Mouse (Mus musculus) c-Kit-positive CD71-positive TER-119-positive erythroid progenitor cells, embryonic 14.5 days (primary cell): ENCODE measurements around the gene Gramd1b.
A peak's percentile ranks its signal among the peaks of the same experiment; 100 is the strongest.

Source experiments
- DNase-seq: peaks from one replicate; pipeline ENCODE4 v3.0.0-alpha.2; 2013; ENCODE audit warnings: low spot score

Gene Gramd1b

GRCm38 (mm10) chr9:40333649-40334396 lies 197.4 kb downstream of the Gramd1b start:
- DNase-seq = peak; percentile 52

DNA sequence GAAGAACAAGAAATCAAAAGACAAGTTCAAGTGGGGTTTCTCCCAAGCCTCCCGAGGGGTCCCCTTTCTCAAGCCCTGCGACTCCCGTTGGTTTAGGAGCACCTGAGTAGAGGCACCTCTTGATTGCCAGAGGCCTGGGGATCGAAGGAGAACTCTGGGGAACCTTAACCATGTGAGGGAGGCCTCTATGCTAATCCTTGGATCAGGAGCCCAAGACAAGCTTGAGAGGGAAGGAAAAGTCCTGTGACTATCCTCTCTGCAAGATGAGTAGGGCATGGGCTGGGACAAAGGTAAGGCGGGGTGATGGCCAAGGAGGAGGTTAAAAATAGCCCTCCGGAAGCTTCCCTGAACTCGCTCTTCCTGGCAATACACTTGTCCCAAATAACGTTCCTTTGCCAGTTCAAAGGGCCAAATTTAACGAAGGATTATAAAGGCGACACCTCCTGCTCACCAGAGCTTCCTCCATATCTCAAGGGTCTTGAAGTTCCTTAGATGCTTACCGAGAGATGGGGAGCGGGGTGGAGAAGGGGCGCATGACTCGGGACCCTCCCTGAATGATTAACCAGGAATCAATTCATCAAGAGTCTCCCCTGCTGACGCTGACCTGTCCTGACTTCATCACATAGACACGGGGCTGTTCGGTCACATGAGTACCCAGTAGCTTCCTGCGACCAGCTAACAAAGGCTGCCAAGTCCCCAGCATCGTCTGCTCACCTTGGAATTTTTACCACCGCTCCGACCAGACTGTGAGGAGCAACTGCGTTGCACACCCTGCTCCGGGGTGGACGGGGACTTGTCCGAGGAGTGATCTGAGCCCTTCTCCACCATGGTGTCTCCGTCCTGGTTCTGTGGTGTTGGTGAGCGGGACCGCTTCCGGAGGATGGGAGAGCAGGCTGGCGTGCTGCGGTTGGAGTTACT lies 198.2 kb downstream of the Gramd1b start:
- DNase-seq = no peak

DNA sequence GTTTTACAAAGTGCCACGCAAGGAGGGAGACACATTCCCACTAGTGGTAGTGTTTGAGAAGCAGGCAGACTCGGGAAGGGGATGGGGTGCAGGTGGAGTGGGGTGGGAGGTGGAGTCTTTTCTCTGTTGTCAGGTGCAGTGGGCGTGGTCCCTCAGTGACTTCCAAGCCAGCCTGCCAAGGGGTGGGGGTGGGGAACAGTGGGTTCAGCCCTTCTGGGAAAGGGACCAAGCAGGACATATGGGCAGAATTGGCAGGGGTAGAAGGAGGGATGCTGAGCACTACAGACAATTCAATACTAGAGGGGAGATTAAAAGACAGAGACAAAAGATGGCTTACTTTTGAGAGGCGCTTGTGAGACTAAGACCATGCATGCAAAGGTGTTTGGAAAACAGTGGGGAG lies 198.9 kb downstream of the Gramd1b start:
- no peak for DNase-seq

DNA sequence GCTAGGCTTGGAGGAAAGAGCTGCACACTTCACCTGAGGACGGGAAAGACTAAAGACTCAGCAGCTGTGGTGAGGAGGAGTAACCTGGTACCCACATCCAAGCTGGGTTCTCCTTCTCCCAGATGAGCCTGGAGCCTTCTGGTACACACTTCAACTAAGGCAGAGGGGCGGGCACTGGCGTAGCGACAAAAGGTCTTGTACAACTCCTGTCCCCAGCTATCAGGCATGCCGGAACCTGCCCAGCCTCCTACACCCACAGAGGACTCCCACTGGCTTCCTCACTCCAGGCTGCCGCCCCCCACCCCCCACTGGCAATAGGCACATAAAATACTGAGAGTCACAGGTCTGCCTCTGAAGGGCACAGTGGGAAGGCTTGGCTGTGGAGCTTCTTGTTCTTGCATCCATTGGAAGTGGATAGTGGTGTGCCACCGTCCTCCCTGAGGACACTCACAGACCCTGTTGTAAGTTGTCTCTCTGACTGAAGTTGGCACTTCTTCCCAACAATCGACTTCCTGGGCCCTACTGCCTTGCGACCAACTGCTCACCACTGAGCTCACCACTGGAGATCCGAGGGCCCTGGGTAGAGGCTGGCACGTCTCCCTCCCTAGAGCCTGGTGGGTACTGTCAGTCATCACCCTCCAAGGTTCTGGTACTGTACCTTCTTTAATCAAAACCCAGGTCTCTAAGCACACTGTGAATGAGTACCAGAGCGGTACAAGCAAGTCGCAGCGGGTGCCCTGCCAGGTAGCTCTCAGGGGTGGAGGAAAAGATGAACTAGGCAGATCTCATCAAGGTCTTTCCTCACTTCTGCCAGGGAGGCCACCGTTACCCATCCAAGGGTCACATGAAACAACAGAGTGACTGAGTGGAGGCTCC lies 199.5 kb downstream of the Gramd1b start:
- no peak for DNase-seq

- peak; percentile 53 for DNase-seq
Observed at GRCm38 (mm10) chr9:40330609-40331382, 200.4 kb downstream of the Gramd1b start.

- no peak for DNase-seq
Observed at GRCm38 (mm10) chr9:40326260-40326915, 204.8 kb downstream of the Gramd1b start.

GRCm38 (mm10) chr9:40324826-40325225 lies 206.4 kb downstream of the Gramd1b start:
- no peak for DNase-seq

- DNase-seq = no peak
Observed at GRCm38 (mm10) chr9:40324232-40324792, 206.9 kb downstream of the Gramd1b start.

- DNase-seq = no peak
Observed at GRCm38 (mm10) chr9:40323773-40324172, 207.4 kb downstream of the Gramd1b start.

DNA sequence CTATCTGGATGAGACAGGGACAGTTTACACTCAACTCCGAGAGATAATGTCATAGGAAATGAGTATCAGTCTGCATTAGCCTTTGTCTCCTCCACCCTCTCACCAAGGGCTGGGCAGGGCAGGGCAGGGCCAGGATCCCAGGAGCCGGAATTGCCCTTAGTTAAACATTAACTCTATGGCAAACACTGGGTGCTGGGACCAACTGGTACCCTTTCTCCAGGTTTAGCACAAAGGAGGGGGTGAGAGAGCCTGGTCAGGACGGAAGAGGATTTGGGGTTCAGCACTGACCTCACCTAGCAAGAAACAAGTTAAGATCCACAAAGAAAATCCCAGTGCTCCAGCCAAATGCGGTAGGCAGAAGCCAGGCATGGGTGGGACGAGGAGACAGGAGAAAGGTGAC lies 208.0 kb downstream of the Gramd1b start:
- DNase-seq = no peak

DNA sequence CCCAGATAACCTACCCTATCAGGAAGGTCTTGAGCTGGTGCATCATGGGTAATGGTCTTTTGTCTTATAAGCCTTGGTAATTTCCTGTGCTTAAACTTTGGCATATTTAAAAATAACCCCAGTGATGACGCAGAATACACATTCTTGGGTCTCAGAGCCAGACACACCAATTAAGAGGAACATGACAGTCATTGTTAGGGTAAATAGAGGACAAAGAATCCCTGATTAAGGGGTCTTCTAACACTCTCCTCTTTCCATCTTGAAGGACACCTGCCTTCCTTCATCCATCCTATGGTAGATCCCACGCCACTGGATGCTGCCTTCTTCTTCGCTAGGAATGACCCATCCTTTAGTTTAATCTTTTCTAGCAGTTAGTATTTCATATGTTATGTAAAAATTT lies 208.8 kb downstream of the Gramd1b start:
- DNase-seq = no peak

GRCm38 (mm10) chr9:40321668-40322003 lies 209.5 kb downstream of the Gramd1b start:
- DNase-seq = no peak

DNA sequence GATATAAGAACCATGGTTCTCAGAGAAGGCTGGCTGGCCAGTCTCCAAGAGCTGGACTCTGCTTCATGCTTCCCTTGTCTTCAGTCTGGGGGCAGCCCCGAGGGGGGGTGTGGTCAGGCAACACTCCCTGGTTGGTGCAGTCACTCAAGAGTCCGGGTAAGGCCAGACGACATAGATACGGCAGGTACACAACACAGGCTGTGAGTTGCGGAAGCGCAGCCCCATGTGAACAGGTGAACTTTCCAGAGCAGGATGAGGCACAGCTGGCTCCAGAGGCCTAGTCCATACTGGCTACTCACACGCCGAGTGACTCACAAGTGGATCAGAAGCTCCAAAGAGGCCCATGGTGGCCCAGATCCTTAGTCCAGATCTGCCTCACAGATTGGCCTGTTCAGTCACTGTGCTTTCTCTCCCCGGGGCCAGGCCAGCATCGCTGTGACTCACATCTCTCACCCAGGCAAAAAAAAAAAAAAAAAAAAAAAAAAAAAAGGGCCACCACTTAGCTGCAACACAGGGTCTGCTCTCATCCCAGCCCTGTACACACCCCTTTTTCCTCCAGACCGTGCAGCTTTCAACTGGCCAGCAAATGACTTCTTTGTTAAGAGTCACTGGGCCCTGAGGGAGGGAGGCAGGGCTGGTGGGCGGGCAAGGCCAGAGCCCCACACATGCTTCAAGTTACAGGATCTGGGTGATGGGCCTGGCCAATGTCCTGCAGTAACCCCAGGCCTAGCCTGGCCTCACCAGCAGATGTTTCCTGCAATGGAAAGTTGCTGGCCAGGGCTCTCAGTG lies 210.1 kb downstream of the Gramd1b start:
- no peak for DNase-seq

- DNase-seq = no peak
Observed at GRCm38 (mm10) chr9:40320405-40320804, 210.8 kb downstream of the Gramd1b start.

- DNase-seq = no peak
Observed at GRCm38 (mm10) chr9:40318771-40319170, 212.4 kb downstream of the Gramd1b start.

DNA sequence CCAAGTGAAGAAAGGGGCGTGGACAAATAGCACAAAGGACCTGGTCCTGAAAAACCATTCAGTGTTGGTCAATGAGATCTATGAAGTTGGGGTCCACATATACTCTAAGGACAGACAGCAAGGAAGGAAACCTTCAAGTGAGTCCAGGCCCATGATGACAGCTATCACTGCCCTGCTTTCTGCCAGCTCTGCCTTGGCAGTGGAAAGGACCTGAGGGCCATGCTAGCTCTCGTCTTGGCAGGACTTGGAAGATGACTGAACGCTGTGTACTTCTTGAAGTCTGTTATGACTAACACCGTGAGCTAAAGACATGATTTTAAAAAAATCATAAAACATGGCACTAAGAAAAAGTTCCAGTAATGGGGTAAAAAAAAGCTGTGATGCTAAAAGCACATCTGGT lies 213.4 kb downstream of the Gramd1b start:
- no peak for DNase-seq

DNA sequence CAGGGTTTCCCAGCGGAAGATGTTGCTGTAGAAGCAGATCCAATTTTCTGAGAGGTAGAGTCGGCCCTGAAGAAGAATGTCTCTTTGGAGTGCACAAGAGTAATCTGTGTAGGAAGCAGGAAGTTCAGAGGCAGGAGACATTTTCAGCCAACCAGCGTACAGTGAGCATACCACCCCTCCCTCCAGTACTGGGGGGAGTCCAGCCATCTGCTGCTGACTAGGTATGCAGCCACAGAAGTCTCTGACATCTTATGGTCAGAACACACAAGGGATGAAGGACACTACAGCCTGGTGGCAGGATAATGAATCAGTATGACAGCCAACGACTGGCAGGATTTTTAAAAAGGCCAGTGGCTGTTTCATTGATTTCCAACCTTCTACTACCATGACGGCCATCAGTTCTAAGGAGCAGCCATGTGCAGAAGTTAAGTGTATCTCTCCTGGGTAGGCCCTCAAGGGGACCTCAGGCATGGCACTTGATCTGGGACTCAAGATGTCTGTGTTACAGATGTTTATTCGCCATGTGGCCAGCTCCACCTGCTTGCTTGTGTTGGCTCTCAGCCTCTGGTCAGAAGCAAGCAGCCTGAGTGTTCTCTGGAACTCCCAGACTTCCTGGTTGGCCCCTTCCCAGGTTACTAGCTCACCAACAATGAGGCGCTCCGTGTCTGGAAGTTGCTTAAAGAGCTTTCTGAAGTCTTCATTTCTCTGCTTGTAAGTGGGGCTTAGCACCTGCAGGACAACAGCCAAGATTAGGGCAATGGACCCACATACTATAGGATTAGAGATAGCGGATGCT lies 214.1 kb downstream of the Gramd1b start:
- no peak for DNase-seq

GRCm38 (mm10) chr9:40311813-40312212 lies 219.4 kb downstream of the Gramd1b start:
- no peak for DNase-seq

DNA sequence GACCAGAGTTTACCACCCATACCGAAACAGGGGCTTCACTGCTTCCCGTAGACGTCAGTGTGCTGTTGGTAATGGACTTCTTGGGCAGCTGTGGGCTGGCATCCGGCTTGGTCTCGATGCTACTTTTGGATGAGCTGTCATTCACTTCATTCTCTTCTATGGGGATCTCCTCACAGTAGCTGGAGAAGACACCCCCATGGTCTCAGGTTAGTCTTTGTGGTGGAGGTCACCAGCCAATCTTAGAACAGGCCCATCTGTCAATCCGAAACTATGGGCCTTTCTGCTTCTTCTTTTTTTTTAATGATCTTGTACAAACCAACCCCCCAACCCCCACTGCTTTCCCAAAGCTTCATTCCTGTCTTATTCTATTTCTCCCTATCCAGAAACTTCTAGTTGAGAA lies 221.3 kb downstream of the Gramd1b start:
- DNase-seq = no peak
